Mouse (Mus musculus): ENCODE measurements around the gene Olfr873. TPM values are rescaled to one million over a fixed set of nuclear protein-coding genes. Genes with fewer than 3 reads are reported as not detected.
"Not testable (repeated sequence)": the region's sequence is repeated elsewhere in the genome, so short reads cannot be mapped to it uniquely, and the experiment has no call there.

Olfr873 gene
- not detected for total RNA-seq (2021)

DNA sequence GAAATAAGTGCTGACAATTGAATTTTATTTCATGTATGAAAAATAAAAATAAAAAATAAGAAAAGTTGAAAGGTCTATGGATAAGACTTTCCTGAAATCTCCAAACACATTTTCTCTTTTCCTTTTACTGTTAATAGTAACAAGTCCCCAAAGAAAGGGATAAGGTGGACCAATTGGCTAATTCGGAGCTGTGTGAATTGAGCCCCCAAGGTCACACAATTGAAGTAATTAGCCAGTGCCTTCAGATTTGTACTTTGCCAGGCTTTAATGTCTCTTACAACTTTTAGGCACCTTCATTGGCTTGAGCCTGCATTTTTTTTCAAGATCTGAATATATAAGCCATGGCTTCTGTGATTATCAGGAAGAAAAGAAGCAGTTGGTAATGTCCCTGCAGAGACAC is at the start of gene Olfr873:
Olfr873 (plus strand) TSS at position 301 of the 400 bp plus-strand sequence.
- DNase-seq = no peak

DNA sequence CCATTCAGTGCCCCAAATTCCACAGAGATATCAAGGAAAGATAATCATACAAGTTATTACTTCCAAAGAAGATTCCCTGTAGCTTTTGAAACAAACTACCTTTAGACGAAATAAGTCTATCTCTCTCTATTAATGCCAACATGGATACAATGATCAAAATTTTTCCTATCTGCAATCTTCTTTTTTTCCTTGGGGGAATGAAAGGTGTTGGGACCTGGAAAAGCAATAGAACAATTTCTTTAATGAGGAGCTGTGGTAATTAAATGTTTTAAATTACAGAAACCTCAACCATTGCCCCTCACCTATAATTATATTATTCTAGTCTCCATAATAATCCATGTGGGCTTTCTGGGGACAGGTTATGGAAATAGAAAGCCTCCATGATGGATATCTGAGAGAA is 16.3 kb upstream of the Olfr873 start, which contains the start of gene Olfr39:
Olfr39 (plus strand) TSS at position 301 of the 400 bp plus-strand sequence.
- no peak for DNase-seq

DNA sequence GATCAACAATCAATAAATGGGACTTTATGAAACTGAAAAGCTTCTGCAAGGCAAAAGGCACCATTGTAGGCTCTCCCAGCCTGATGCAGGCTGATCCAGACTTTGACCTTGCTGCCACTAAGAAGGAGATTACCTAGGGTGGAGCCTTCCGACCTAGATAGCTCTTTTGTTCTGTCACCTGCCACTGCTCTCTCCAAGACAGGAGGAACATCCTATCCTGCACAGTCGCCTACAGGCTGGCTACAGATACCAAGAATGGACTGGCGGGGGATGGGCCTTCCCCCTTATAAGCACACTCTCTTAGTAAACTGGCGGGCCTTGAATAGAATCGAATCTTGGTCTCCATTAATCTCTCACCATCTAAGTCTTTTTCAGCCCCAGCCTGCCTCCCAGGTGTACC is 2.8 kb upstream of the Olfr873 start:
- DNase-seq = not testable (repeated sequence)

DNA sequence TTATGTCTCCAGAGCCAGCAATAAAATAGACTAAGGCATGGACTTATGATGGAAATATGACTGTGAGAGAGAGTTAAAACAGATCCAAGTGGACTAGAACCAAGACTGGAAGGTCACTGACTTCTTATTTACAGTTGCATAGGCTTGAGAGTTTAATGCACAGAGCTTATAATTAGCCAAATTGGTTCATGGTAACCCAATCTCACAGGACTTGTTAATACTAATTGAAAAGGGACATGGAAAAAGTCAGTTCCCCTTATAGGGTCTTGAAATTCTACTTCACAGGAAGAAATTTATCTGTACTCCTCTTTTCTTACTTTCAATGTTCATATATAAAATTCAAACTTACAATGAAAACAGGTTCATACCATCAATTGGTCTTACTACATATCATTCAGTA is 37.7 kb downstream of the Olfr873 start, which contains the start of gene Olfr18:
Olfr18 (minus strand) TSS at position 101 of the 400 bp plus-strand sequence.
- DNase-seq = no peak

DNA sequence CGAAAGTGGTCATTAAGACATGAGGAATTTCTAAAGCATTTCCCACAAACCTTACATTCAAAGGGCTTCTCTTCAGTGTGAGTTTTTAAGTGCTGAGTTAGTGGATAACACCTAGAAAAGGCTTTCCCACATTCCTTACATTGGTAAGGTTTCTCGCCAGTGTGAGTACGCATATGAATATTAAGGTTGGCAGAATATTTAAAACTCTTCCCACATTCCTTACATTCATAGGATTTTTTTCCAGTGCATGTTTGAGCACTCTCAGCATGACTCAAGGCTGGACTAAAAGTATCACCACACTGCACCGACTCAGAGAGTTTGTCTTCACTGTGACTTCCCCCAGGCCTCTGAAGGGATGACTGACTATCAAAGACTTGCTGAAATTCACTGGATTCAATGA is 50.2 kb downstream of the Olfr873 start:
- DNase-seq = no peak

Other genes with a start within 250 kb of the Olfr873 start
- gene Olfr867, start 241.0 kb upstream of the Olfr873 start, total RNA-seq (2021) = not detected
- not detected for gene Olfr868, start 199.9 kb upstream of the Olfr873 start, total RNA-seq (2021)
- not detected for gene Olfr869, start 169.5 kb upstream of the Olfr873 start, total RNA-seq (2021)
- gene Olfr870, start 124.5 kb upstream of the Olfr873 start, total RNA-seq (2021) = not detected
- not detected for gene Olfr871, start 86.3 kb upstream of the Olfr873 start, total RNA-seq (2021)
- gene Olfr872, start 61.4 kb upstream of the Olfr873 start, total RNA-seq (2021) = not detected
- gene Olfr39, start 16.2 kb upstream of the Olfr873 start, total RNA-seq (2021) = not detected
- under 1 TPM in 1 of 2 experiments, not detected in 1; 0.09 TPM for gene Olfr18, start 37.6 kb downstream of the Olfr873 start, total RNA-seq (2021)
- gene Zfp560, start 86.6 kb downstream of the Olfr873 start, total RNA-seq (2021) = 10 to 100 TPM; 13.0 to 16.7 TPM
- gene Zfp26, start 161.6 kb downstream of the Olfr873 start, total RNA-seq (2021) = 10 to 100 TPM; 21.7 to 23.8 TPM
- 10 to 100 TPM in 1 of 2 experiments, 1 to 10 TPM in 1; 9.5 to 10.6 TPM for gene Zfp426, start 194.2 kb downstream of the Olfr873 start, total RNA-seq (2021)
- gene Zfp266, start 222.9 kb downstream of the Olfr873 start, total RNA-seq (2021) = 10 to 100 TPM; 42.3 to 45.1 TPM